Mouse (Mus musculus): ENCODE data around the gene Pcnx. TPM values are rescaled to one million over a fixed set of nuclear protein-coding genes. Genes with fewer than 3 reads are reported as not detected.
A peak's percentile ranks its signal among the peaks of the same experiment; 100 is the strongest.

The Pcnx gene
- total RNA-seq, 2 experiments from 2014 or later, result 93.8 to 110 TPM

DNA sequence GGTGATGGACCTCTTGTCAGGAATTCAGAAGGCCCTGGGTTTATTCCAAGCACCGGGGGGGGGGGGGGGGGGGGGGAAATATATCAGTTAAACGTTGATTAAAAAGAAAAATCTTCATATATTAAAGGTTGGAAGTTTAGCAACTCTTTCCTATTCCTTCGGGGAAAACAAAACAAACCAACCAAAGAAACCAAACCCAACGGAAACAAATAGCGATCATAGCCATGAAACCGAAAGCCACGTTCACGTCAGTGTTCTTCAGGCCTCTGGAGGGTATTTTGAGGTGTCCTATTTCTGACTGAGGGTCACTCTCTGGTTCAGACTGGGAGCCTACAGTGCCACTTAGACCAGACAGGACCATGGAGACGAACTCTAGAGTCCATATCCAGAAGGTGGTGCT, 6.3 kb upstream of the Pcnx start:
- DNase-seq (ENCODE audit: extremely low spot score in 1 of 2, low spot score in 1 of 2), result no peak

- no peak for DNase-seq (ENCODE audit: extremely low spot score in 1 of 2, low spot score in 1 of 2)
Measured at GRCm38 (mm10) chr12:81855031-81855430, 4.8 kb upstream of the Pcnx start.

- no peak for DNase-seq (ENCODE audit: extremely low spot score in 1 of 2, low spot score in 1 of 2)
Measured at GRCm38 (mm10) chr12:81856696-81857095, 3.1 kb upstream of the Pcnx start.

DNA sequence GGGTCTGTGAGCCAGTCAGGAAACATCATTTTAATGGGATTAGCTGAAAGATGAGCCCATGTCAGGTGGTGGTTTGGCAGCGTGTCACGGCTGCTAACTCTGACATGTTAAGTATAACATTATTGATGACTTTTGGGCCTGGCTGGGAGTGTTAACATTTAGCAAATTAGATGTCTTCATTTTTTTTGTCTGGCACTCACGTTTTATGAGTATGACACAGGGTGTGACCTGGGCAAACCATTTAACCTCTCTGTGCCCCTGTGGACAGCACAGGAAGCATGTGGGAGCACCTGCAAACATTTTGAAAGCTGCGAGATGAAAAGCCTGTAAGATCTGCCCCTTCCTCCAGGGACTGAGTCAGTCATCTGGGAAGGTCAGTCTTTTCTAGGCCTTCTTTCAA, 2.6 kb upstream of the Pcnx start:
- DNase-seq (ENCODE audit: extremely low spot score in 1 of 2, low spot score in 1 of 2), result no peak

- no peak for DNase-seq (ENCODE audit: extremely low spot score in 1 of 2, low spot score in 1 of 2)
Measured at GRCm38 (mm10) chr12:81857978-81858569, 1.7 kb upstream of the Pcnx start.

- DNase-seq (ENCODE audit: extremely low spot score in 1 of 2, low spot score in 1 of 2), result peak; percentile 53 to 68
Measured at GRCm38 (mm10) chr12:81860308-81861181, 722 bp downstream of the Pcnx start.

DNA sequence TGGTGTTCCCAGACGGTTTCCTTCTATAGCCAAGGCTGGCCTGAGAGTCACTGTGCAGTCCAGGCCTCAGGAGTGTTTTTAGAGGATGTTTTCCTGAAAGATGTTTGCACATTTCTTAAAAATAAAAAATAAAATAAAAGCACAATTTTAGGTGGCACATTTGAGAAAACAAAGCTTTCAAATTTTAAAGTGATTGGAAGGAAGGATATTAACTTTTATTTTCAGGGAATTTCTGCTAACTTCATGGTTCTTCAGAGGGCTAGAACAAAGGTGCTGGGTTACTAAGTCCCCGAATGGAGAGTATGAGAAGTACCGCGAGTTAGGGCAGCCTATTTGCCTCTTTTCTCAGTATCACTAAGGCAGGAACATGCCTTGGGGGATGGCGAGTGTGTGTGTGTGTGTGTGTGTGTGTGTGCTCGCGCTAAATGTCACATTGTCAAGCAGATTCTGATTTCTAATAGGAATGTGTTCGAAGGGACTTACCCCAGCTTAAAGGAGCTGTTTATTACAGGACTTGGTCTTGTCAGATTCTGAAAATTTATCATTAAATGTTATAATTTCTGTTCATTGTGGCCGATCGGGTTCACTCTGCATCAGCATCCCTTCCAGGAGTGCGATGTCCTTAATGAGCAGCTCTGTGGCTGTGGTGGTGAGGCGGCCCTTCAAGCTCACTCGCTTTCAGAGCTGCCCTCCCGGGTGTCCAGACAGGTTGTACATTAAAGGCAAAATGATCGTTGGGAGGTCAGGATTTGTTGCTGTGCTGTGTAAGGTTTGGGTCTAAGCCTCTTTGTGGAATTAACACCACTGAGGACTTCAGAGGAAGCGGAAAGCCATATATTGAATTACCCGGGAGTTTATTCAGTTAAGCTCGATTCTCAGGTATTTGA, 1.6 kb downstream of the Pcnx start:
- DNase-seq (ENCODE audit: extremely low spot score in 1 of 2, low spot score in 1 of 2), result no peak

GRCm38 (mm10) chr12:81862351-81862802, 2.6 kb downstream of the Pcnx start:
- DNase-seq (ENCODE audit: extremely low spot score in 1 of 2, low spot score in 1 of 2), result no peak

DNA sequence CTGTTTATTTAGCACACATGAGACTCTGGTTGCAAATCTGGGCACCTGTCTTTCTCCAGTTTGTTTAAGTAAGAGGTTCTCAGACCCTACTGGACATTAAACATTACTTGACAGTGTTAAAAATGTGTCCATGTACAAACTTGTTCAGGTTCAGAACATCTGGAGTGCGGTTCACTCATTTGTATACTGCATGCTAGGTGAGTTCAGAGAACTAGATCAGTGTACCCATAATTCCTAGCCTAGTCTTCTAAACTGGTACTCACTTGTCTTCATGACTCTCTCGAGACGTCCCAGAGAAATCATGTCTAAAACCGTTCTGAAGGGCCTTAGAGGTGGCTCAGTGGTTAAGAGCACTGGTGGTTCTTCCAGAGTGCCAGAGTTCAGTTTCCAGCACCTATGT, 4.1 kb downstream of the Pcnx start:
- DNase-seq (ENCODE audit: extremely low spot score in 1 of 2, low spot score in 1 of 2), result no peak

- no peak for DNase-seq (ENCODE audit: extremely low spot score in 1 of 2, low spot score in 1 of 2)
Measured at GRCm38 (mm10) chr12:81865183-81865582, 5.4 kb downstream of the Pcnx start.

GRCm38 (mm10) chr12:81867316-81867715, 7.5 kb downstream of the Pcnx start:
- DNase-seq (ENCODE audit: extremely low spot score in 1 of 2, low spot score in 1 of 2), result no peak

DNA sequence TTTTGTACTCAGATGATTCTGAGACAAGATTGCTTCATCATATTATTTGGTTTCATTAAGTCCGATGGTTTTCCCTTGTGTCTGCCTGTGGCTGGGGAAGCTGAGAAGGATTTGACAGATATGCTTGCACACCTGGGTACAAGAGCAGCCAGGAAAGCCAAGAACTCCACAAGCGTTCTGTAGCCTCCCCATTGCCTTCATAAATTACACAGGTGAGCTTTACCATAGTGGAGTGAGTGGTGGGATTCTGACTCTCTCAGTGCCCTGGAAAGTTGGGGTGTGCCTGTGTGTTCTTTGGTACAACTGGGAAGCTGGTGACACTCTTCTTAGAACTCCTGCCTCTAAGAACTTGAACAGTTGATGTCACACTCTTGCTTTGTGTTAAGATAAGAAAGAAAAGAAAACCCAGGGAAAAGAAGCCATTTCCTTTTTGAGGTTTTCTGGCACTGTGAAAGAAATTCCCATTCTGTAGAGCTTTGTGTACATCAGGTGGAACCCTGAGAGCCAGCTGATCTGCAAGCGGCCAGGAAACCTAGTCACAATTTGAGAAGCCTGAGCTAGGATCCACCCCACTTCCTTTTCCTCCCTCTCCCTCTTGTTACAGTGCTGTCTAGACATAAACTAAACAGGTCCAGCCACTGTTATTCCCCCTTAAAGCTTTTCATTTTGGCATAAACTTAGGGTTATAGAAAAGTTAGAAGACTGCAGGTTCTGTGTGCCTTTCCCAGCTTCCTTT, 9.6 kb downstream of the Pcnx start:
- no peak for DNase-seq (ENCODE audit: extremely low spot score in 1 of 2, low spot score in 1 of 2)

GRCm38 (mm10) chr12:81873345-81873744, 13.5 kb downstream of the Pcnx start:
- DNase-seq (ENCODE audit: extremely low spot score in 1 of 2, low spot score in 1 of 2), result no peak

DNA sequence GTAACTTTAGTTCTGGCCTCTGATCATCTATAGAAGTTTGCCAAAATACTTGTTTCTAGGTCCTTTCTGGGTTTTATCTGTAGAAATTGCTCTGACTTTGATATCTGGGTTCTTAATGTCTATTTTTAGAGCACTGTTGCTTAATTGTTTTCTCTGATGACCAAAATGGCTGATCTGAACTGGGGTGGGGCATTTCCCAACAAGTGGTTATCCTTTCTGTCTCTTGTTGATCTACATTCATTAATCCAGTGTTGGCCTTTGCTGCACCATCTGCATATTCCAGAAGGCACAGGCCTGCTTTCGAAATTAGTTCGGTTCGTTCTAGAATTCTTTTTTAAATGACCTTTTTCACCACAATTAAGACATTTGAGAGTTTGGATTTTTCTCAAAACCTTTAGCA, 20.3 kb downstream of the Pcnx start:
- no peak for DNase-seq (ENCODE audit: extremely low spot score in 1 of 2, low spot score in 1 of 2)

DNA sequence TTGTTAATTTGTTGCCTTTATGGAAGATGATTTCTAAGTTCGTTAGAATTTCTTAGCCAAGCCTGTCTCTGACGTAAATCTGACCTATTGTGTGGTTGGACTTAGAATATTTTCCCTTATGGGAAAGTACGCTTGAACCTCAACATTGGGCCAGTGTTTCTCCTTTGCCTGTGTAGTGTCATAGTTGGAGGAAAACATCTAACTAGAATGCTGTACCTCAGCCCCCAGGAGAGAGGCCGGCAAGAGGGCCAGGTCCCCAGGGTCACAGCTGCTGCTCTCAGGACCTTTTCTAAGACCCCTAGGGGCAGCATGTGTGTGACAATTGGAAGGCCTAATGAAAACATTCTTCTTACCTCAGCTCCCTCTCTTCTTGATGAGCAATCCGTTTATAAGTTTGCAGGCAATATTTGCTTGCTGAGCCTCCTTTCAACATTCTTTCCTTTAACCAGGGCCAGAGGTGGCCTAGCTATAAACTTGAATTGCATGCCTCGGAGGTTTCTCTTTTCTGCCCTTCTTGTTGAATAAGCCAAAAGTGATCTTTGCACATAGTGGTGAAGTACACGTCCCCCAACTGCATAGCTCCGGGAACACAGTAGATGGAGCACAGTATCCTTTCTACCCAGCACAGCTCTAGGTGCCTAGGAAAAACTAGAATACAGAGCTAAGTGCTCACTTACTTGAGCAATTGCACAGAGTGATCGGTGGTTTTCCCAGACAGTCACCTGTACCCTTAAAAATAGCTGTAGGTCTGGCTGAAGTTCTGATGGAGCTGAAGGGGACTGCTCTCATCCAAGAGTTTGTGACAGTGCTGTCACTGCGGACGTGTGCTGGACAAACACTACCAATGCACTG, 23.7 kb downstream of the Pcnx start:
- no peak for DNase-seq (ENCODE audit: extremely low spot score in 1 of 2, low spot score in 1 of 2)

GRCm38 (mm10) chr12:81884107-81884398, 24.2 kb downstream of the Pcnx start:
- no peak for DNase-seq (ENCODE audit: extremely low spot score in 1 of 2, low spot score in 1 of 2)

- no peak for DNase-seq (ENCODE audit: extremely low spot score in 1 of 2, low spot score in 1 of 2)
Measured at GRCm38 (mm10) chr12:81884983-81885382, 25.2 kb downstream of the Pcnx start.

DNA sequence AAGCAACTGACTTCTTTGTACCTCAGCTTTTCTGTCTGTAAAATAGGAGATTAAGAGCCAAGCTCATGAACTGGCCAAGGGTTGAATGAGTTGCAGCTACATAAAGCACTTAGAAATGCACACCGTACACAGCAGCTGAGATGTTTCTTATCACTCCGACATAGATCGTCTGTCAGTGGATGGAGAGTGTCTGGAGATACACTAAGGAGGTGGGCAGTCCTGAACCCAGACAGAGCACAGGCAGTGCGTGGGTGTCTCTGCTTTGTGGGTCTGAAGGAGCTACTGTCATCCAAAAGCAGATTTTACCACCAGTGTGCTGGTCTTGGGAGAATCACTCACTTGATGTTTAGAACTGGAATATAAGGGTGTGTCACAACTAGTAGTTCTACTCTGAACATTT, 26.2 kb downstream of the Pcnx start:
- DNase-seq (ENCODE audit: extremely low spot score in 1 of 2, low spot score in 1 of 2), result no peak

DNA sequence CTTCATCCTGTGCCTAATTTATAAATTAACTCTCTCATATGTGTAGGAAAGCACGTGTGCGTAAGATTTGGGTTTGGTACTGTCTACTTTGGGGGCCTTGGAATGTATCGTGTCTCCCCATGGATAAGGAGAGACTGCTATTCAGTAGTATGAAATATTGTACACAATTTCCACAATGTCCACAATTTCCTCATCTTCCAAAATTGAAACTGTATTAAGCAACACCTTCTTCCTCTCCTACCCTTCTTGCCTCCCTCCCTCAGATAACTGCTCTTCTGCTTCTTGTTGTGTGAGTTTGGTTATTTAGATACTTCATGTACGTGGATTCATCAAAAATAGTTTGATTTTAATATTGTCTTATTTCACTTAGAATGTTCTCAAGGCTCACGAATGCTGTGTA, 29.1 kb downstream of the Pcnx start:
- no peak for DNase-seq (ENCODE audit: extremely low spot score in 1 of 2, low spot score in 1 of 2)

DNA sequence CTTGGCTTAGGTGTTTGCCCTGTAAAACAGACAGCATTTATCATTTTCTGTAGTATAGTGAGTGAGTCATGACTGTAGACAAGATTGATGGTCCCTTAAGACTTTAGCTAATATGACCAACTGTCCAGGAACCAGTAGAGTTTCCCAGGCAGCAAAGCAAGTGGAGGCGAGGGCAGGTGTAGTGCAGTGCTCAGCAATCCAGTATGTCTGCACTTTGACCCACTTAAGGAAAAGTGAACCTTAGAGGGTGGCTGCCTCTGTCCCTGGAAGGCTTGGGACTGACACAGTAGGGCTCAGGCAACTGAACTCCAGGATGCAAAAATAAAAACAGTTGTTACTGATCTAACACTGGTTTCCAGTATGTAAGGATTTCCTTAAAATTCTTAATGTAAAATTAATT, 32.1 kb downstream of the Pcnx start:
- DNase-seq (ENCODE audit: extremely low spot score in 1 of 2, low spot score in 1 of 2), result no peak

Measured in layer of hippocampus, postnatal 25 days (tissue).